Mouse (Mus musculus): Measurements from ENCODE around the gene Sema4a.
"Not testable (repeated sequence)": the region's sequence is repeated elsewhere in the genome, so short reads cannot be mapped to it uniquely, and the experiment has no call there.

The Sema4a gene

GRCm38 (mm10) chr3:88455588-88456264 is 5.3 kb downstream of the Sema4a start:
- DNase-seq, result peak; percentile 73 to 78

GRCm38 (mm10) chr3:88454762-88455587 is 6.0 kb downstream of the Sema4a start:
- peak; percentile 60 to 75 for DNase-seq

GRCm38 (mm10) chr3:88453986-88454385 is 7.0 kb downstream of the Sema4a start:
- DNase-seq, result no peak

- no peak for DNase-seq
Observed at GRCm38 (mm10) chr3:88453369-88453768, 7.6 kb downstream of the Sema4a start.

- no peak for DNase-seq
Observed at GRCm38 (mm10) chr3:88452716-88453115, 8.3 kb downstream of the Sema4a start.

- no peak for DNase-seq
Observed at GRCm38 (mm10) chr3:88452246-88452645, 8.7 kb downstream of the Sema4a start.

- DNase-seq, result no peak
Observed at GRCm38 (mm10) chr3:88450379-88451131, 10.4 kb downstream of the Sema4a start.

- no peak for DNase-seq
Observed at GRCm38 (mm10) chr3:88449395-88450023, 11.5 kb downstream of the Sema4a start.

- no peak for DNase-seq
Observed at GRCm38 (mm10) chr3:88448443-88448842, 12.5 kb downstream of the Sema4a start.

GRCm38 (mm10) chr3:88447676-88448183 is 13.3 kb downstream of the Sema4a start:
- DNase-seq, result no peak

- DNase-seq, result no peak
Observed at GRCm38 (mm10) chr3:88446471-88447123, 14.4 kb downstream of the Sema4a start.

GRCm38 (mm10) chr3:88442888-88443287 is 18.1 kb downstream of the Sema4a start:
- no peak for DNase-seq

- no peak for DNase-seq
Observed at GRCm38 (mm10) chr3:88442488-88442887, 18.5 kb downstream of the Sema4a start.

GRCm38 (mm10) chr3:88440500-88441381 is 20.2 kb downstream of the Sema4a start:
- peak; percentile 69 to 72 for DNase-seq

- DNase-seq, result no peak
Observed at GRCm38 (mm10) chr3:88439582-88439981, 21.4 kb downstream of the Sema4a start.

GRCm38 (mm10) chr3:88437454-88437853 is 23.5 kb downstream of the Sema4a start:
- peak; percentile 63 to 69 for DNase-seq

GRCm38 (mm10) chr3:88436395-88437201 is 24.4 kb downstream of the Sema4a start:
- peak in 1 of 2 experiments; percentile 75 for DNase-seq

GRCm38 (mm10) chr3:88435515-88435914 is 25.5 kb downstream of the Sema4a start:
- DNase-seq, result no peak

GRCm38 (mm10) chr3:88428639-88429038 is 32.3 kb downstream of the Sema4a start:
- DNase-seq, result not testable (repeated sequence)

GRCm38 (mm10) chr3:88427342-88427905 is 33.6 kb downstream of the Sema4a start:
- DNase-seq, result no peak
